Mouse (Mus musculus): ENCODE measurements around the gene Pif1.

Gene Pif1

DNA sequence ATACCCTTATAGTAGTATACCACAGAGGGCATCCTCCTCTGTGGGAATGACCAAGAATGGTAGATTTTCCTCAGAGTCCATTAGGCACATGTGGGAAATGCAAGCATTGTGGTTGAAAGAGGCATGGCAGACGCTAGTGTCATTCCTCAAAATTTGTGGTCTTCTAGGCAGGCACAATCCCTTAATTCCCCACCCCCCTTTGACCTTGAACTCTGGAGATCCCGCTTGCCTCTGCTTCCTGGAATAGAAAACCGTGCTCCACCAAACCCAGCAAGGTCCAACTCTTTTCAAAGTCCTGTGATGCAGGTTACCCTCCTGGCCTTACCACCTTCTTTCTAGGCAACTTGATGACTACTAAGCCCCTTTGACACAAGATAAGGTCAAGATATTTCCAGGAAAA, 5.8 kb downstream of the Pif1 start:
- DNase-seq (ENCODE audit: low spot score in 2 of 2): no peak

GRCm38 (mm10) chr9:65593596-65593995, 6.6 kb downstream of the Pif1 start:
- no peak for DNase-seq (ENCODE audit: low spot score in 2 of 2)

GRCm38 (mm10) chr9:65598765-65599249, 11.8 kb downstream of the Pif1 start:
- no peak for DNase-seq (ENCODE audit: low spot score in 2 of 2)

- DNase-seq (ENCODE audit: low spot score in 2 of 2): no peak
Observed at GRCm38 (mm10) chr9:65600951-65601350, 14.0 kb downstream of the Pif1 start.

- no peak for DNase-seq (ENCODE audit: low spot score in 2 of 2)
Observed at GRCm38 (mm10) chr9:65603401-65604102, 16.6 kb downstream of the Pif1 start.

DNA sequence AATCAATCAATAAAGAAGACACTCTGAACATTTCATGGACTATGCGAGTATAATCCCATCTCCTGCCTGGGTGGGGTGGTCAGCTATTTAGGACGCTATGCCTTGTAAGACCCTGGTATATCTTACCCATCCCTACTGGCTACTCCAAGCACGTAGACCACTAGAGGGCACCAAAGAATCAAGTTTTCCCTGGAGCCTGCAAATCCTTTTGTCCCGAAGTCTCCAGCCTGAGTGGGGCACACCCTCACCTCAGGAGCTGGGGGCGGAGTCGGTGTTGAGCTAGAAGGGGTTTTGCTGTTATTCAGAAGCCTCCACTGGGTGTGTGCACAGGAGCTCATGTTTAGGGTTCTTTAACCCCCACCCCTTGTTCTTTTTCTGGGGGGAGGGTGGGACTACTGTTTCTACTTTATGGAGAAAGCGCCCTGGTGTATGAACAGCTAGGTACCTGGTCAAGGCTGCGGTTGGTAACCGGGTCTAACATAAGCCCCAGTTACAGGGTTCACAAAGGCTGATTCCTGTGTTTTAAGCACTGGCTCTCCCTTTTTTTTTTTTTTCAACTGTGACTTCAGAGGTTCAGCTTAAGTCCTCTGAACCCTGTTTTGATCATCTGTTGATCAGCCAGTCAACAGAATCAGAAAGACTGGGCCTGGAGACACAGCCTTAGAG, 18.6 kb downstream of the Pif1 start:
- DNase-seq (ENCODE audit: low spot score in 2 of 2): no peak

- no peak for DNase-seq (ENCODE audit: low spot score in 2 of 2)
Observed at GRCm38 (mm10) chr9:65606321-65607109, 19.6 kb downstream of the Pif1 start.

- no peak for DNase-seq (ENCODE audit: low spot score in 2 of 2)
Observed at GRCm38 (mm10) chr9:65607120-65607519, 20.2 kb downstream of the Pif1 start.

GRCm38 (mm10) chr9:65611969-65612486, 25.1 kb downstream of the Pif1 start:
- DNase-seq (ENCODE audit: low spot score in 2 of 2): no peak

DNA sequence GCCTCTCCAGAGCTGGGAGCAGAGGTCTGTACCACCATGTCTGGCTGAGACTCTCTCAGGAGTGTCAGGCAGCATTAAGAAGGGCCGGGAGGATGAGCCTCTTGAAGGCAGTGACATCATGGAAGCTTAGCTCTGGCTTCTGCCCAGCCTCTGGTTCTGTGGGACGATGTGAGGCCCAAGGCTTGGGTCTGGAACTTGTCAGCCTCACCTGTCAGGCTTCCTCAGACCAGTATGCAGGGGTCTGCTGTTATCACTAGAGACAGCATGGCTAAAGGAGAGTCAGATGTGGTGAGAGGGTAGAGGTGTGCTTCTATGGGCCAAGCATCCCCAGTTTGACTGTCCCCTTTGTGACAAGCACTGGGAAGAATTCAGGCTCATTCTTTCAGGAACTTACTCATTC, 26.1 kb downstream of the Pif1 start:
- DNase-seq (ENCODE audit: low spot score in 2 of 2): no peak

- no peak for DNase-seq (ENCODE audit: low spot score in 2 of 2)
Observed at GRCm38 (mm10) chr9:65619311-65619710, 32.4 kb downstream of the Pif1 start.

GRCm38 (mm10) chr9:65621196-65621595, 34.2 kb downstream of the Pif1 start:
- DNase-seq (ENCODE audit: low spot score in 2 of 2): no peak

DNA sequence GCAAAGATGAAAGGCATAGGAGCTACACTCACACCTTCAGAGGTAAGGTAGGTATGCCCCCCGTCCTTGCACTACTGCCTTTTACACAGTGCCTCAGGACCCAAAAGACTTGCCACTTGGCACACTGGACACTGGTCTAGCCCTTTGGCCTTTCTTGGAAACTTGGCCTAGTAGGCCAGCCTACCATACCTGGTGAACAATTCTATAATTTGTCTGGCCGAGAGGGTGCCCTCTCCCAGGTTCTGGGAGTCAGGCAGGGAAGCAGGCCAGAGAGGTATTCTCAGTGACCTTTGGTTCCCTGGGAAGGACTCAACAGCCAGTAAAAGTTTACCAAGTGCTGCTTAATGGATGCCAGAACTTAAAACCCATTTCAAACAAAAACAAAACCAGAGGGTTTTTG, 34.7 kb downstream of the Pif1 start:
- no peak for DNase-seq (ENCODE audit: low spot score in 2 of 2)

DNA sequence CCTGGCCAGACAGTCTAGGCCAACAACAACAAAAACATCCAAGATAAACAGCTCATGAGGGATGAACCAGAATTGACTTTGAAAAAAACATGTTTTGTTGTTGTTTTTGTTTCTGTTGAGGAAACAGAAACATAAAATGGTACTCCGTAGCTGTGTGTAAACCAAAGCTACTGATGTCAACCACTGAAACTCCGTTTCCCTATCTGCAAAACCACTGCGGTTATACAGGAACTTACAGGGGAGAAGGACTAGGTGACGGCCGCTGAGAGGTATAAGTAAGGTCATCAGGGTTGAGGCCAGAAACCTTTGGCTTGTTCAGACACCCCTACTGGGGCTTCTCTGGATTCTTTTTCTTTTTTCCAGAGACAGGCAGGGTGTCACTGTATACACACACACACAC, 35.9 kb downstream of the Pif1 start:
- DNase-seq (ENCODE audit: low spot score in 2 of 2): no peak

DNA sequence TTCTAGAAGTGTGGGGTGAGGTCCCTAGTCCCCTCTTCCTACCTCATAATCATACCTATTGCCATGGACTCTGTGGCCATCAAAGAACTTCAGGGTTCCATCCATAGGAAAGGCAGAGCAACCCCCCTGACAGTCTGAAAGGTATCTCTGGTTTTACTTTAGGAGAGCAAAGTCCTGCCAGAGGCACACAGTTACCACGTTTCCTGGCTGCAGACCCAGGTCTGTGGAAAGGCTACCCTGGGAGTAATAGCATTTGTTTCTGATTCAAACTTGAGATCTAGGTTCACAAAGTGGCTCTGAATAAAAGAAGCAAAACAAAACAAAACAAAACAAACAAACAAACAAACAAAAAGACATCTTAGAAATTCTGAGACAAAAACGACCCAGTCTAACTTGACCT, 37.3 kb downstream of the Pif1 start:
- no peak for DNase-seq (ENCODE audit: low spot score in 2 of 2)

DNA sequence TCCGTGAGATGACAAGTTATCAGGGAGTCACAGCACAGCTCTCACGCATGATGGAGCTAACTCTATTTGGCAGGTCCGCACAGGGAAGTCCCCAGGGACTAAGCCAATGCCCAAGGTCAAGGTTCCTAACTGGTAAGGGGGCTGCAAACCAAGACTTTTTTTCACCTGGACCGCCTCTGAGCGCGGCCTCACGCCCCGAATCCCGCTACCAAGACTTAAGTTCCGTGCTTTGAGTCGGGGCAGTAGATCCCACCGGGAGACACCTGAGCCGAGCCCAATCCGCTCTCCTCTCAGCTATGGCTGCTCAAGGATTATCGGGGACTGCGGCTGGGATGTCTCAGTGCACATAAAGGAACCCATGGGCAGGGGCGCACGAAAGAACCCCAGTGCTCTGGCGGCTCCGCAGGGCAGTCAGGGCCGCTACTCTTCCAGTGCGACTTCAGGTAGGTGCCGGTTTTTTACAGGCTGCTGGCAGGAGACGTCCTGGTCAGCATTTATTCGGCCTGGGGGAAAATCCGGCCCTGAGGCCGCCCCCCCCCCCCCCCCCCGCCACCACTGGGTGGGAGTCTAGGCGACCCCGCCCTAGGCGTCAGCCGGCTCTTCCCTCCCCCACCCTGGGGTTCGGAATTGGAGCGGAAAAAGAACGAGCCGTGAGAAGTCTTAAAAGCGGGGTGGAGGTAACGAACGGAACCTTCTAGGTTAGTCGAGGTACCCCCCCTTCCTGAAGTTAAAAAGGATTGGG, 42.2 kb downstream of the Pif1 start, which contains the start of gene Rbpms2:
TSS of gene Rbpms2 (plus strand) at position 624 of the 742 bp plus-strand sequence.
- DNase-seq (ENCODE audit: low spot score in 2 of 2): no peak

GRCm38 (mm10) chr9:65629767-65630630, 43.0 kb downstream of the Pif1 start:
- DNase-seq (ENCODE audit: low spot score in 2 of 2): no peak

- DNase-seq (ENCODE audit: low spot score in 2 of 2): no peak
Observed at GRCm38 (mm10) chr9:65630631-65631353, 43.8 kb downstream of the Pif1 start.

DNA sequence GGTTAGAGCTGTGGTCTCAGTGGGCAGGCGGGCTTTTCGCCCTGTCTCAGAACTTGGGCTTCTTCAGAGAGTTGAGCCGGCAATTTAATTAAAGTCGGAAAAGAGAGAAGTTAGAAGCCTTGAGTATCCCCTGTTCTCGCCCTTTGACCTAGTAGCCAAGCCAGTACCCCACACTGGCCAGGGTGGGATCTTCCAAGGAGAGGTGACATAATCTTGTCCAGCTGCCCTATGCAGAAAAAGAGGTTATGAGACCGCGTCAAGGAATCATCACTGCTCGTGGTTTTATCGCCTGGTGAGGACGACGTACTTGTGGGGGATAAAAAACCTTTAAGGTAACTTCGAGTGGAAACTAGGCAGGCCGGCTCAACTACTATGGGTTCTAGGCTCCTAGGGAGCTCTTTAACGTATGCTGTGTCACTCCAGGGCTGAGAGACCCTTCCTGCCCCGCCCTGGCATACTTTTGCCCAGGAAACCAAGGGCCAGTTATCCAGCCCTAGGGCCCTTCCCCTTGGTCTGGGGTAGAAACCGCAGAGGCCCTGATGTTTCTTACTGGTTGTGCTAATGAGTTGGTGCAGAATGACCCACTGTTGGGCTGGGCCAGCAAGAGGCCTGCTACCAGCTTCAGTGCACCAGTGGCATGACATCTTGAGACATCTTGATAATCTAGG, 44.5 kb downstream of the Pif1 start:
- no peak for DNase-seq (ENCODE audit: low spot score in 2 of 2)
